8 mouse cellular contexts compared by ENCODE assay signal in genomic region chr4:24154418-24154817, GRCm38 (mm10).
DNase-seq lines count a peak whose midpoint lies in the region; ATAC-seq and TF ChIP-seq lines count a peak whose summit lies in the region.

No protein-coding gene starts in this region.

- whole genome bisulfite sequencing in heart, embryonic 11.5 days (ENCODE audit: insufficient replicate concordance), result 15% methylated on average over 8 of the region's 8 CpGs
- 15% methylated on average over 8 of the region's 8 CpGs for WGBS in liver, embryonic 14.5 days (ENCODE audit: insufficient replicate concordance)

- DNase-seq in 3T3-L1 (ENCODE audit: low read depth, low spot score) (peak; percentile 36), WW6 (ENCODE audit: low read depth, low spot score) (peak; percentile 16)
- peak; percentile 79 to 82 for DNase-seq in cerebellum, postnatal 4 days (ENCODE audit: low spot score in 2 of 2)
- DNase-seq in kidney, postnatal 14 days, result peak; percentile 50
- no peak for DNase-seq in liver, embryonic 14.5 days (ENCODE audit: low read depth in 3 of 3, low spot score in 3 of 3)
- DNase-seq in retina, embryonic 14.5 days (ENCODE audit: low spot score), result peak; percentile 79

- H3K9ac ChIP-seq in heart, embryonic 11.5 days (ENCODE audit: low read depth, low read length), result no peak overlapping the region
- H3K9ac ChIP-seq in liver, embryonic 14.5 days (replicated peaks), result no peak overlapping the region

- TF ChIP-seq CTCF in liver, embryonic 14.5 days (IDR thresholded peaks at IDR 0.05; ENCODE audit: low read depth), result peak; percentile 83

- no peak for TF ChIP-seq EP300 in liver, embryonic 14.5 days (IDR thresholded peaks at IDR 0.05; ENCODE audit: low read depth)

- no peaks in the 10 kb centered on the region for H3K9me3 ChIP-seq in heart, embryonic 11.5 days (replicated peaks; ENCODE audit: control insufficient read depth, low read length)
- H3K9me3 ChIP-seq in liver, embryonic 14.5 days (ENCODE audit: control insufficient read depth, low read length), result no peaks in the 10 kb centered on the region

- H3K36me3 ChIP-seq in heart, embryonic 11.5 days (ENCODE audit: control insufficient read depth, insufficient read depth, low read length), result no peaks in the 10 kb centered on the region
- H3K36me3 ChIP-seq in liver, embryonic 14.5 days (replicated peaks; ENCODE audit: control insufficient read depth, insufficient read depth, low read depth), result no peaks in the 10 kb centered on the region

- H3K27ac ChIP-seq in heart, embryonic 11.5 days (ENCODE audit: low read depth, low read length), result no peak overlapping the region
- H3K27ac ChIP-seq in liver, embryonic 14.5 days, result no peak overlapping the region

- H3K4me2 ChIP-seq in heart, embryonic 11.5 days, result no peak overlapping the region
- H3K4me2 ChIP-seq in liver, embryonic 14.5 days (ENCODE audit: low read depth), result no peak overlapping the region

- H3K27me3 ChIP-seq in heart, embryonic 11.5 days (ENCODE audit: control insufficient read depth, insufficient read depth, low read length), result no peaks in the 10 kb centered on the region
- H3K27me3 ChIP-seq in liver, embryonic 14.5 days (ENCODE audit: control insufficient read depth, insufficient read depth, low read length), result no peaks in the 10 kb centered on the region

- no peaks in the 10 kb centered on the region for H3K4me1 ChIP-seq in heart, embryonic 11.5 days (ENCODE audit: control insufficient read depth, insufficient read depth, low read length)
- H3K4me1 ChIP-seq in liver, embryonic 14.5 days (replicated peaks; ENCODE audit: control insufficient read depth in 2 of 2, insufficient read depth in 2 of 2, low read length in 1 of 2), result no peaks in the 10 kb centered on the region

- no peak overlapping the region for H3K4me3 ChIP-seq in heart, embryonic 11.5 days (ENCODE audit: low read depth, low read length)
- no peak overlapping the region for H3K4me3 ChIP-seq in liver, embryonic 14.5 days (ENCODE audit: insufficient read depth in 1 of 2, low read depth in 2 of 2, low read length in 2 of 2)

- ATAC-seq in heart, embryonic 11.5 days (replicated peaks; ENCODE audit: insufficient number of reproducible peaks, low FRiP score, low TSS enrichment), result 0 out of 2 replicates have a peak, but pooled peaks have one; percentile 55
- no peak for ATAC-seq in liver, embryonic 14.5 days (ENCODE audit: insufficient read depth)
- no peak for ATAC-seq in megakaryocyte, adult 5-6 weeks (ENCODE audit: poor library complexity, severe bottlenecking)

Comparison
In these comparisons a context has a peak if more than half of its experiments do, and no peak if none do; other contexts are left out.
1. DNase-seq: peak in 3T3-L1 (single experiment), WW6 (single experiment), cerebellum, postnatal 4 days (2 of 2), kidney, postnatal 14 days (single experiment) and retina, embryonic 14.5 days (single experiment); none in liver, embryonic 14.5 days (0 of 3).